Mouse (Mus musculus): ENCODE measurements around the gene Rangrf. TPM values are rescaled to one million over a fixed set of nuclear protein-coding genes. Genes with fewer than 3 reads are reported as not detected.

Rangrf gene
- polyA plus RNA-seq, 1 experiment from 2014 or later: 67.0 TPM

DNA sequence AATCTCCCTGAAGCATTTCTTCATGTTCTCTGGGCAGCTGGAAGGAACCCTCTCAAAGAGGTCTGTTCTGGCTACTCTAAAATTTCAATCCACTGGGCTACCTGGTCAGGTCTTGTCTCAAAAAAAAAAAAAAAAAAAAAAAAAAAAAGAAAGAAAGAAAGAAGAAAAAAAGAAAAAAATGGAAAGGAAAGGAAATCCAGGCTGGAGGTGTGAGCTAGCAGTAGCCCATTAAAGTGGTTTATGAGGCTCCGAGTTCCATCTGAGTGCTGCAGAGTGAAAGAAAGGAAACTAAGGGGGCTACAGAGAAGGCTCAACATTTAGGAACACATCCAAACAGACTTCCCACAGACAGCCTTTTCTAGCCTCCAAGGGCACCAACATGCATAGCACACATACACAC lies 17.0 kb downstream of the Rangrf start:
- Histone ChIP-seq H3K27ac (ENCODE audit: low read depth, low read length) (no peak overlapping the region), H3K36me3 (ENCODE audit: control insufficient read depth, insufficient read depth, low read length) (no peaks in the 10 kb centered on the region), H3K9me3 (replicated peaks; ENCODE audit: control insufficient read depth, low read length) (no peaks in the 10 kb centered on the region), H3K4me3 (ENCODE audit: low read depth, low read length) (peak overlapping the region; percentile 35; the same call in 1 of the 2 replicates), H3K4me1 (ENCODE audit: control insufficient read depth, insufficient read depth, low read length) (peaks cover 15% of the 10 kb centered on the region), H3K9ac (ENCODE audit: low read depth, low read length) (no peak overlapping the region), H3K4me2 (peak overlapping the region; percentile 83), H3K27me3 (ENCODE audit: control insufficient read depth, insufficient read depth, low read length) (peaks cover 27% of the 10 kb centered on the region)
- 74% methylated on average over 1 of the region's 1 CpGs for WGBS (ENCODE audit: insufficient replicate concordance)
- ATAC-seq (replicated peaks; ENCODE audit: insufficient number of reproducible peaks, low FRiP score, low TSS enrichment): no peak

DNA sequence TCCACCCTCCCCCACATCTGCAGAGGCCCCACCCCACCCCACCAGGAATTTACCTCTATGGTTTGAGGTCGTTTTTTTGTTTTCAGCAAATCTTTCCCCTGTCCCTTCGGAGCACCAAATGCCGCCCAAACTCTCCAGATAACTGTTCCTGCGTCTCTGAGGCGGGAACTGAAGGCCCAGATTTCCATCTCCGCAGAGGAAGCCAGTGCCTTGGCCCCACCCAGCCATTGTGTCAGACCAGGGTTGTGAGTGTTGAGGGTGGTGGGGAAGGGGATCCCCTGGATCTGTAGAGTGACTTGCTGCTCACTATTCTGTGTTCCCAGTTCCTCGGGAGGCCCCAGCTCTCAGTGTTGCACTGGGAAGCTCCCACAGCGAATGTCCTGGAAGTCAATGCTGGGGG lies 17.7 kb downstream of the Rangrf start, which contains the start of gene Arhgef15:
Arhgef15 (minus strand) TSS at position 173 of the 400 bp plus-strand sequence.
- H3K36me3 ChIP-seq (ENCODE audit: control insufficient read depth, insufficient read depth, low read length): no peaks in the 10 kb centered on the region
- WGBS (ENCODE audit: insufficient replicate concordance): 34% methylated on average over 8 of the region's 8 CpGs
- peaks cover 15% of the 10 kb centered on the region for H3K4me1 ChIP-seq (ENCODE audit: control insufficient read depth, insufficient read depth, low read length)
- ATAC-seq (replicated peaks; ENCODE audit: insufficient number of reproducible peaks, low FRiP score, low TSS enrichment): no peak
- H3K9me3 ChIP-seq (replicated peaks; ENCODE audit: control insufficient read depth, low read length): no peaks in the 10 kb centered on the region
- peak within 1 kb of the TSS; percentile 58 for H3K9ac ChIP-seq (ENCODE audit: low read depth, low read length)
- H3K4me3 ChIP-seq (ENCODE audit: low read depth, low read length): peak within 1 kb of the TSS; percentile 35
- H3K27me3 ChIP-seq (ENCODE audit: control insufficient read depth, insufficient read depth, low read length): peaks cover 27% of the 10 kb centered on the region
- H3K27ac ChIP-seq (ENCODE audit: low read depth, low read length): peak within 1 kb of the TSS; percentile 72
- peak within 1 kb of the TSS; percentile 83 for H3K4me2 ChIP-seq

DNA sequence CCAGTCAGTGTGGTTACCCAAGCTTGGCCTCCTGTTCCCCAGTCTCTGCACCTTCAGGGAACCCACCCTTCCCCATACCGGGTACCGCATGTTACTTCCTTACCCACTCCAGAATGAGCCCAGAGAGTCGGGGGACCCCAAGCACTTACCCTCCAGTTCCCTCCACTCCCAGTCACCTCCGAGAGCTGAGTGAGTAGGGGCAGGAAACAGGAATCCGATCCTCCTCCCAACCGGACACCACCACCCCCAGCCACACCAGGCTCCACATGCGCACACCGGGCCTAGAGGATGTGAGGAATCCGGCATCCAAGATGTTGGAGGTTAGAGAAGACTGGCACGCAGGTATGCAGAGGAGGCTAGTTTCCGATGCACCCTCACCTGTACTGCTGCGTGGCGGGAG lies 18.3 kb downstream of the Rangrf start:
- Histone ChIP-seq H3K9me3 (replicated peaks; ENCODE audit: control insufficient read depth, low read length) (no peaks in the 10 kb centered on the region), H3K4me2 (peak overlapping the region; percentile 83), H3K4me3 (ENCODE audit: low read depth, low read length) (peak overlapping the region; percentile 35), H3K9ac (ENCODE audit: low read depth, low read length) (peak overlapping the region; percentile 58), H3K27ac (ENCODE audit: low read depth, low read length) (peak overlapping the region; percentile 72), H3K27me3 (ENCODE audit: control insufficient read depth, insufficient read depth, low read length) (peaks cover 27% of the 10 kb centered on the region), H3K4me1 (ENCODE audit: control insufficient read depth, insufficient read depth, low read length) (peaks cover 15% of the 10 kb centered on the region), H3K36me3 (ENCODE audit: control insufficient read depth, insufficient read depth, low read length) (no peaks in the 10 kb centered on the region)
- peak; percentile 15; the same call in 1 of the 2 replicates for ATAC-seq (replicated peaks; ENCODE audit: insufficient number of reproducible peaks, low FRiP score, low TSS enrichment)
- 16% methylated on average over 13 of the region's 13 CpGs for WGBS (ENCODE audit: insufficient replicate concordance)

DNA sequence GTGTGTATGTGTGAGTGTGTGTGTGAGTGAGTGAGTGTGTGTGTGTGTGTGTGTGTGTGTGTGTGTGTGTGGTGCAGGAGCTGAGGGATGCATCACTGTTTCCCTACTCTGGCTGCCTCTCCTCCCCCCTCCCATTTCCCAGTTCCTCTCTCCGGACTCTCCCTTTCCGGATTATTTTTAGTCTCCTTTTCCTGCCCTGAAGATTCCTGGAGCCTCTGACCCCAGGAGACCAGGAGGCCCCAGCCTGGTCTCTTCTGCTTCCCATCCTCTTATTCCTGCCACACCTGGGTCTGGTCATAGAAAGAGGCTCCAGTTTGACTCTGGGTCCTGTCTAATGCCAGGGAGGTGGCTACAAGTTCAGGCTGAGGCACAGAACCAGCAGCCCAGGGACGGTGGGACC lies 18.9 kb downstream of the Rangrf start:
- H3K9ac ChIP-seq (ENCODE audit: low read depth, low read length): peak overlapping the region; percentile 58; the same call in 1 of the 2 replicates
- 7% methylated on average over 3 of the region's 3 CpGs for WGBS (ENCODE audit: insufficient replicate concordance)
- H3K27ac ChIP-seq (ENCODE audit: low read depth, low read length): peak overlapping the region; percentile 72
- peaks cover 15% of the 10 kb centered on the region for H3K4me1 ChIP-seq (ENCODE audit: control insufficient read depth, insufficient read depth, low read length)
- peak overlapping the region; percentile 35 for H3K4me3 ChIP-seq (ENCODE audit: low read depth, low read length)
- no peak for ATAC-seq (replicated peaks; ENCODE audit: insufficient number of reproducible peaks, low FRiP score, low TSS enrichment)
- no peaks in the 10 kb centered on the region for H3K36me3 ChIP-seq (ENCODE audit: control insufficient read depth, insufficient read depth, low read length)
- peaks cover 32% of the 10 kb centered on the region for H3K27me3 ChIP-seq (ENCODE audit: control insufficient read depth, insufficient read depth, low read length)
- peak overlapping the region; percentile 83 for H3K4me2 ChIP-seq
- H3K9me3 ChIP-seq (replicated peaks; ENCODE audit: control insufficient read depth, low read length): no peaks in the 10 kb centered on the region

DNA sequence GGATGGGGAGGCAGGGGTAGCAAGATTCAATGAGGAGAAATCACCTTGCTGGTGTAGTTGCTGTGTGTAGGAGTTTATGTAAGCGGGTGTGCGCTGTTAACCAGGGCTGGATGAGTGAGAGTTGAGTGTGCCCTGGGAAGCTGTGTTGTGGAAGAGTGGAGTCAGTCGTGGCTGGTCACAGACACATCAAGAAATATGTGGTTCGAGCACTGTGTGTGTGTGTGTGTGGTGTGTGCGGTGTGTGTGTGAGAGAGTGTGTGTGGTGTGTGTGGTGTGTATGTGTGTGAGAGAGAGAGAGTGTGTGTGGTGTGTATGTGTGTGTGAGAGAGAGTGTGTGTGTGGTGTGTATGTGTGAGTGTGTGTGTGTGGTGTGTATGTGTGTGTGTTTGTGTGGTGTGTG lies 19.5 kb downstream of the Rangrf start:
- Histone ChIP-seq H3K9ac (ENCODE audit: low read depth, low read length) (no peak overlapping the region), H3K4me1 (ENCODE audit: control insufficient read depth, insufficient read depth, low read length) (peaks cover 15% of the 10 kb centered on the region), H3K27me3 (ENCODE audit: control insufficient read depth, insufficient read depth, low read length) (peaks cover 32% of the 10 kb centered on the region), H3K36me3 (ENCODE audit: control insufficient read depth, insufficient read depth, low read length) (no peaks in the 10 kb centered on the region), H3K4me3 (ENCODE audit: low read depth, low read length) (peak overlapping the region; percentile 47), H3K9me3 (replicated peaks; ENCODE audit: control insufficient read depth, low read length) (no peaks in the 10 kb centered on the region), H3K27ac (ENCODE audit: low read depth, low read length) (no peak overlapping the region), H3K4me2 (peak overlapping the region; percentile 83)
- ATAC-seq (replicated peaks; ENCODE audit: insufficient number of reproducible peaks, low FRiP score, low TSS enrichment): no peak
- 65% methylated on average over 5 of the region's 5 CpGs for WGBS (ENCODE audit: insufficient replicate concordance)

DNA sequence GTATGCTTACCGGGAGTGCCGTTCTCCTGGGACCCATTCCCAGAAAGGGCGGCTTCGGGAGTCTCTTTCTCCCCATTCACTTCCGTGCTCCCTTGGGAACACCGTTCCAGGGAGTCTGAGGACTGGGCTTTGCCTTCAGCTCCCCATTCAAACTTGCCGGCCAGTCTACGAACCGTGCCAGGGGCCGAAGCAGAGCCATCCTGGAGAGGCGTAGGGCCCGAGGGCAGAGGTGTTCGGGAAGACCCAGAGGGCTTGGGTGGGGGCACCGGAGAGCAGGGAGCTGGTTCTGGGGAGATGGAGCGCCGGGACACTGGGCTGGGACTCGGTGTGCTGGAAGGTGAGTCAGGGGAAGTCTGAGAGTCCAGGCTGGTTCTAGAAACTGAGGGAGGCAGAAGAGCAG lies 20.6 kb downstream of the Rangrf start:
- no peak for ATAC-seq (replicated peaks; ENCODE audit: insufficient number of reproducible peaks, low FRiP score, low TSS enrichment)
- WGBS (ENCODE audit: insufficient replicate concordance): 1% methylated on average over 17 of the region's 17 CpGs
- no peak overlapping the region for H3K27ac ChIP-seq (ENCODE audit: low read depth, low read length)
- peaks cover 32% of the 10 kb centered on the region for H3K27me3 ChIP-seq (ENCODE audit: control insufficient read depth, insufficient read depth, low read length)
- peak overlapping the region; percentile 83 for H3K4me2 ChIP-seq
- no peaks in the 10 kb centered on the region for H3K36me3 ChIP-seq (ENCODE audit: control insufficient read depth, insufficient read depth, low read length)
- peak overlapping the region; percentile 64; the same call in 1 of the 2 replicates for H3K9ac ChIP-seq (ENCODE audit: low read depth, low read length)
- H3K4me3 ChIP-seq (ENCODE audit: low read depth, low read length): peak overlapping the region; percentile 47
- H3K9me3 ChIP-seq (replicated peaks; ENCODE audit: control insufficient read depth, low read length): no peaks in the 10 kb centered on the region
- H3K4me1 ChIP-seq (ENCODE audit: control insufficient read depth, insufficient read depth, low read length): peaks cover 15% of the 10 kb centered on the region

DNA sequence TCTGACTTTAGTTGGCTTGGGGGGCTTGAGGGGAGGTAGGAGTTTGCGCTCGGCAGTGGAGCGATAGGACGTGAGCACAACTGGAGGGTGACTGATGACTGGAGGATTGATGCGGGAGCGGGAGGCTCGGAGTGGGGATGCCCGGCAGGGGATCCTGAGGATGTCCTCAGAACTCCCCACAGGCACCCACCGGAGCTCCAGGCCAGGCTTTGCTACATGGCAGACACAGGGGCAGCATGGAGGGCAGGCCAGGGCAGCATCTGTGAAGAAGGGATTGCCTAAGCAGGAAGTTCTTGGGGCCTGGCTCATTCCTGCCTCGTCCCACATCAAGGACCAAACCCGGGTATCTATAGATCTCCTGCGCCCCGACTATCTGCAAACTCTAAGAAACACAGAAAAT lies 21.1 kb downstream of the Rangrf start:
- Histone ChIP-seq H3K27ac (ENCODE audit: low read depth, low read length) (no peak overlapping the region), H3K4me2 (peak overlapping the region; percentile 83), H3K4me3 (ENCODE audit: low read depth, low read length) (peak overlapping the region; percentile 47), H3K9me3 (replicated peaks; ENCODE audit: control insufficient read depth, low read length) (no peaks in the 10 kb centered on the region), H3K36me3 (ENCODE audit: control insufficient read depth, insufficient read depth, low read length) (no peaks in the 10 kb centered on the region), H3K9ac (ENCODE audit: low read depth, low read length) (0 out of 2 replicates have a peak overlapping the region, but pooled peaks have one; percentile 5), H3K4me1 (ENCODE audit: control insufficient read depth, insufficient read depth, low read length) (peaks cover 15% of the 10 kb centered on the region), H3K27me3 (ENCODE audit: control insufficient read depth, insufficient read depth, low read length) (peaks cover 32% of the 10 kb centered on the region)
- 7% methylated on average over 13 of the region's 13 CpGs for WGBS (ENCODE audit: insufficient replicate concordance)
- ATAC-seq (replicated peaks; ENCODE audit: insufficient number of reproducible peaks, low FRiP score, low TSS enrichment): no peak

DNA sequence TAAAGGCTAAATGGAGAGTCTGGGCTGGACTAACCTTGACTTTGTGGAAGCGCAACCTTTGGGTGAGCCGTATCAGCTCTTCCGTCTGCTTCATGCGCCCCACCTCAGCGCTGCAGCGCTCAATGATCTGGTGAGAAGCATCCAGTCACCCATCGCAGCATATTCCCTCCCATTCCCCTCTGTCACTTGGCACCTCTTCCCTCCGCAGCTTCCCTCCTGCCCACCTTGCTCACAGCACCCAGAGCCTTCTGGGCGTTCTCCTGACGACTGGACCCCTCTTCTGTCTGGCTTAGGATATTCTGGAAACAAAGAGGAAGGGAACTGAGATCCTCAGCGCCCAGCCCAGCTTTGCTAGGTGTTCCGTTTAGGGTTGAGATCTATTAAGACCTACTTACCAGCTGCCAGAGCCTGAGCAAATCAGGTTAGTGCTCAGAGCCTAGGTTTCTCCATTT lies 27.4 kb downstream of the Rangrf start:
- ATAC-seq (replicated peaks; ENCODE audit: insufficient number of reproducible peaks, low FRiP score, low TSS enrichment): no peak
- 10% methylated on average over 12 of the region's 12 CpGs for WGBS (ENCODE audit: insufficient replicate concordance)
- Histone ChIP-seq H3K4me3 (ENCODE audit: low read depth, low read length) (peak overlapping the region; percentile 30), H3K4me2 (peak overlapping the region; percentile 64), H3K9ac (ENCODE audit: low read depth, low read length) (no peak overlapping the region), H3K36me3 (ENCODE audit: control insufficient read depth, insufficient read depth, low read length) (no peaks in the 10 kb centered on the region), H3K27me3 (ENCODE audit: control insufficient read depth, insufficient read depth, low read length) (peaks cover 6% of the 10 kb centered on the region), H3K9me3 (replicated peaks; ENCODE audit: control insufficient read depth, low read length) (no peaks in the 10 kb centered on the region), H3K27ac (ENCODE audit: low read depth, low read length) (no peak overlapping the region), H3K4me1 (ENCODE audit: control insufficient read depth, insufficient read depth, low read length) (peaks cover 6% of the 10 kb centered on the region; the same call in 1 of the 2 replicates)

DNA sequence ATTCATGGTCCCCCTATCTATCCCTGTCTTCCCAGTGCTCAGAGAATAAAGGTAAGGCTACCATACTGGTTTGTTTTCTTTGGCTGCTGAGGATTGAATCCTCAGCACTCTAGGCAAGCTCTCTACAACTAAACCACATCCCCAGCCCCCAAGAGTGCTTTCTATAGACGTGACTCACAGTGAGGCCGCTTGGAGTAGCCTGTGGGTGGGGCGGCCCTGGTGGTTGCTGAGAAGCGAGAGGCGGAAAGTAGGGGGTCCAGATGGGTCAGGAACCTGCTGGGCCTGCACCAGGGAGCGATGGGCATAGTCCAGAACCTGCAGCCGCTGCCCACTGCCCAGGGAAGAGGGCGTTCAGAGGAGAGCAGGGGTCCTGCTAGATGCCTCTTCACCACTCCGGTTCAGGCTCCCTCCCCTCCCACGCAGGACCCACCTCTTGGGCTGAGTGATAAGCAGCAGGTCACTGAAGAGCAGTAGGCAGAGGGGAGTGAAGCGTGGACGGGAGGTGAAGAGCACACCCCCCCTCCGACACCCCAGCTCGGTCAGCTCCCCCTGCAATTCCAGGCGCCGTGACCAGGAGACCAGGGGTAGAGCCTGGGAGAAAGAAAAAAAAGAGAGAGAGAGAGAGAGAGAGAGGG lies 28.1 kb downstream of the Rangrf start:
- H3K4me3 ChIP-seq (ENCODE audit: low read depth, low read length): peak overlapping the region; percentile 30
- H3K4me2 ChIP-seq: peak overlapping the region; percentile 64
- ATAC-seq (replicated peaks; ENCODE audit: insufficient number of reproducible peaks, low FRiP score, low TSS enrichment): no peak
- H3K9me3 ChIP-seq (replicated peaks; ENCODE audit: control insufficient read depth, low read length): no peaks in the 10 kb centered on the region
- peaks cover 6% of the 10 kb centered on the region for H3K27me3 ChIP-seq (ENCODE audit: control insufficient read depth, insufficient read depth, low read length)
- no peak overlapping the region for H3K27ac ChIP-seq (ENCODE audit: low read depth, low read length)
- H3K4me1 ChIP-seq (ENCODE audit: control insufficient read depth, insufficient read depth, low read length): peaks cover 6% of the 10 kb centered on the region; the same call in 1 of the 2 replicates
- no peaks in the 10 kb centered on the region for H3K36me3 ChIP-seq (ENCODE audit: control insufficient read depth, insufficient read depth, low read length)
- no peak overlapping the region for H3K9ac ChIP-seq (ENCODE audit: low read depth, low read length)
- WGBS (ENCODE audit: insufficient replicate concordance): 26% methylated on average over 15 of the region's 16 CpGs
